Mouse (Mus musculus) cerebellum, adult 18-20 months (tissue): ENCODE data around the gene Pbrm1.

Experiments
- DNase-seq, 2 experiments: peaks; one replicate each; pipeline ENCODE4 v3.0.0; 2021

Pbrm1 gene

GRCm38 (mm10) chr14:31018860-31019291, at the start of gene Pbrm1, which contains the start of gene Gnl3:
TSS of gene Pbrm1 (plus strand) at chr14:31019138.
TSS of gene Gnl3 (minus strand) at chr14:31019152.
- DNase-seq = peak; percentile 97 to 99

- peak; percentile 34 to 37 for DNase-seq
Observed at GRCm38 (mm10) chr14:30974204-30974603, 44.7 kb upstream of the Pbrm1 start.

- no peak for DNase-seq
Observed at GRCm38 (mm10) chr14:30976222-30976621, 42.7 kb upstream of the Pbrm1 start.

- no peak for DNase-seq
Observed at GRCm38 (mm10) chr14:30996417-30996816, 22.5 kb upstream of the Pbrm1 start.

- DNase-seq = no peak
Observed at GRCm38 (mm10) chr14:31000356-31000755, 18.6 kb upstream of the Pbrm1 start.

- DNase-seq = no peak
Observed at GRCm38 (mm10) chr14:31000816-31001306, 18.1 kb upstream of the Pbrm1 start.

- peak; percentile 88 to 90 for DNase-seq
Observed at GRCm38 (mm10) chr14:31001307-31002205, 17.4 kb upstream of the Pbrm1 start, which contains the start of the genes Glt8d1 and Spcs1. TSS of gene Glt8d1 (plus strand) at chr14:31001400. TSS of gene Spcs1 (minus strand) at chr14:31001672.

- DNase-seq = no peak
Observed at GRCm38 (mm10) chr14:31004527-31004926, 14.4 kb upstream of the Pbrm1 start.

GRCm38 (mm10) chr14:31006779-31007178, 12.2 kb upstream of the Pbrm1 start:
- no peak for DNase-seq

GRCm38 (mm10) chr14:31011588-31011987, 7.3 kb upstream of the Pbrm1 start:
- no peak for DNase-seq

- DNase-seq = no peak
Observed at GRCm38 (mm10) chr14:31013928-31014327, 5.0 kb upstream of the Pbrm1 start.

- DNase-seq = no peak
Observed at GRCm38 (mm10) chr14:31016063-31016462, 2.9 kb upstream of the Pbrm1 start.

- DNase-seq = no peak
Observed at GRCm38 (mm10) chr14:31017854-31018253, 1.1 kb upstream of the Pbrm1 start.

GRCm38 (mm10) chr14:31019331-31020205, 630 bp downstream of the Pbrm1 start:
- DNase-seq = peak; percentile 75 to 87

GRCm38 (mm10) chr14:31022579-31022978, 3.6 kb downstream of the Pbrm1 start:
- DNase-seq = no peak

GRCm38 (mm10) chr14:31025785-31026184, 6.8 kb downstream of the Pbrm1 start:
- DNase-seq = no peak

- DNase-seq = no peak
Observed at GRCm38 (mm10) chr14:31045296-31045695, 26.4 kb downstream of the Pbrm1 start.

- DNase-seq = no peak
Observed at GRCm38 (mm10) chr14:31045817-31046216, 26.9 kb downstream of the Pbrm1 start.

- no peak for DNase-seq
Observed at GRCm38 (mm10) chr14:31062277-31062676, 43.3 kb downstream of the Pbrm1 start.

GRCm38 (mm10) chr14:31069086-31069733, 50.3 kb downstream of the Pbrm1 start:
- DNase-seq = no peak

GRCm38 (mm10) chr14:31078597-31079208, 59.8 kb downstream of the Pbrm1 start:
- no peak for DNase-seq
